Mouse (Mus musculus): ENCODE results near the gene Mcu.

Mcu gene

GRCm38 (mm10) chr10:59494917-59495316, 121.6 kb downstream of the Mcu start:
- no peak for DNase-seq (ENCODE audit: low spot score in 2 of 2)

- DNase-seq (ENCODE audit: low spot score in 2 of 2), result no peak
Measured at GRCm38 (mm10) chr10:59494044-59494443, 122.4 kb downstream of the Mcu start.

- no peak for DNase-seq (ENCODE audit: low spot score in 2 of 2)
Measured at GRCm38 (mm10) chr10:59490920-59491319, 125.6 kb downstream of the Mcu start.

- no peak for DNase-seq (ENCODE audit: low spot score in 2 of 2)
Measured at GRCm38 (mm10) chr10:59489411-59489810, 127.1 kb downstream of the Mcu start.

GRCm38 (mm10) chr10:59487351-59487750, 129.1 kb downstream of the Mcu start:
- DNase-seq (ENCODE audit: low spot score in 2 of 2), result no peak

- no peak for DNase-seq (ENCODE audit: low spot score in 2 of 2)
Measured at GRCm38 (mm10) chr10:59484318-59484717, 132.2 kb downstream of the Mcu start.

GRCm38 (mm10) chr10:59481381-59481780, 135.1 kb downstream of the Mcu start:
- DNase-seq (ENCODE audit: low spot score in 2 of 2), result no peak

- no peak for DNase-seq (ENCODE audit: low spot score in 2 of 2)
Measured at GRCm38 (mm10) chr10:59470451-59470850, 146.0 kb downstream of the Mcu start.

- DNase-seq (ENCODE audit: low spot score in 2 of 2), result no peak
Measured at GRCm38 (mm10) chr10:59467297-59467696, 149.2 kb downstream of the Mcu start.

GRCm38 (mm10) chr10:59466626-59467025, 149.9 kb downstream of the Mcu start:
- DNase-seq (ENCODE audit: low spot score in 2 of 2), result no peak

GRCm38 (mm10) chr10:59465546-59465945, 150.9 kb downstream of the Mcu start:
- no peak for DNase-seq (ENCODE audit: low spot score in 2 of 2)

- no peak for DNase-seq (ENCODE audit: low spot score in 2 of 2)
Measured at GRCm38 (mm10) chr10:59462307-59462706, 154.2 kb downstream of the Mcu start.

GRCm38 (mm10) chr10:59459767-59460166, 156.7 kb downstream of the Mcu start:
- DNase-seq (ENCODE audit: low spot score in 2 of 2), result no peak

- no peak for DNase-seq (ENCODE audit: low spot score in 2 of 2)
Measured at GRCm38 (mm10) chr10:59454631-59455030, 161.9 kb downstream of the Mcu start.

- DNase-seq (ENCODE audit: low spot score in 2 of 2), result no peak
Measured at GRCm38 (mm10) chr10:59451839-59452238, 164.7 kb downstream of the Mcu start.

GRCm38 (mm10) chr10:59447546-59447945, 168.9 kb downstream of the Mcu start:
- no peak for DNase-seq (ENCODE audit: low spot score in 2 of 2)

GRCm38 (mm10) chr10:59446911-59447437, 169.5 kb downstream of the Mcu start:
- DNase-seq (ENCODE audit: low spot score in 2 of 2), result no peak

GRCm38 (mm10) chr10:59444635-59445034, 171.9 kb downstream of the Mcu start:
- DNase-seq (ENCODE audit: low spot score in 2 of 2), result no peak

GRCm38 (mm10) chr10:59444106-59444505, 172.4 kb downstream of the Mcu start:
- DNase-seq (ENCODE audit: low spot score in 2 of 2), result no peak

- no peak for DNase-seq (ENCODE audit: low spot score in 2 of 2)
Measured at GRCm38 (mm10) chr10:59443212-59443611, 173.3 kb downstream of the Mcu start.

GRCm38 (mm10) chr10:59441735-59442134, 174.8 kb downstream of the Mcu start, which contains the start of gene Oit3:
Gene Oit3 (minus strand): TSS chr10:59441778.
- no peak for DNase-seq (ENCODE audit: low spot score in 2 of 2)

GRCm38 (mm10) chr10:59440177-59440576, 176.3 kb downstream of the Mcu start:
- DNase-seq (ENCODE audit: low spot score in 2 of 2), result no peak

- DNase-seq (ENCODE audit: low spot score in 2 of 2), result no peak
Measured at GRCm38 (mm10) chr10:59439508-59439931, 177.0 kb downstream of the Mcu start.

GRCm38 (mm10) chr10:59438651-59439050, 177.8 kb downstream of the Mcu start:
- DNase-seq (ENCODE audit: low spot score in 2 of 2), result no peak
